Mouse (Mus musculus) stomach, postnatal 0 days (tissue): ENCODE measurements at regions not wholly inside any gene's neighbourhood (a gene's known extent, or its start where the extent isn't known, plus 50 kb on each side); places are given as distances from the start of the nearest gene placed in this dataset.

Experiments used
- ATAC-seq: fragments of 200-750 bp; cut with Nextera tagmentation; 2 replicates; pipeline ENCODE4 v1.8.0; 2017; ENCODE audit not compliant: low FRiP score, low TSS enrichment
- DNase-seq: peaks from one replicate; pipeline ENCODE4 v3.0.0-alpha.2; 2016; ENCODE audit warnings: low spot score
- H3K27ac ChIP-seq: fragments of 300-500 bp; sonication (generic); replicated peaks from 2 replicates; pipeline ENCODE4 v1.5.1; 2014; ENCODE audit warnings: mild to moderate bottlenecking, control low read depth
- H3K27me3 ChIP-seq: fragments of 300-500 bp; sonication (generic); 2 replicates; pipeline ENCODE4 v1.6.1; 2014; ENCODE audit warnings: low read length; ENCODE audit not compliant: control insufficient read depth, insufficient read depth
- H3K36me3 ChIP-seq: fragments of 300-500 bp; sonication (generic); 2 replicates; pipeline ENCODE4 v1.6.1; 2014; ENCODE audit warnings: low read length, mixed read lengths; ENCODE audit not compliant: control insufficient read depth, insufficient read depth
- H3K4me1 ChIP-seq: fragments of 300-500 bp; sonication (generic); replicated peaks from 2 replicates; pipeline ENCODE4 v1.6.1; 2014; ENCODE audit warnings: antibody characterized with exemption; ENCODE audit not compliant: control insufficient read depth, insufficient read depth
- H3K4me2 ChIP-seq: fragments of 300-500 bp; sonication (generic); replicated peaks from 2 replicates; pipeline ENCODE4 v1.6.1; 2014; ENCODE audit warnings: low read depth, mild to moderate bottlenecking, control low read depth, moderate library complexity
- H3K4me3 ChIP-seq: fragments of 300-500 bp; sonication (generic); 2 replicates; pipeline ENCODE4 v1.5.1; 2014; ENCODE audit warnings: low read depth, low read length, control low read depth
- H3K9ac ChIP-seq: fragments of 300-500 bp; sonication (generic); 2 replicates; pipeline ENCODE4 v1.6.1; 2014; ENCODE audit warnings: mild to moderate bottlenecking, low read length, control low read depth, mixed read lengths
- H3K9me3 ChIP-seq: fragments of 300-500 bp; sonication (generic); 2 replicates; pipeline ENCODE4 v1.6.1; 2016; ENCODE audit warnings: low read length; ENCODE audit not compliant: control insufficient read depth
- CTCF ChIP-seq: IDR thresholded peaks from 2 replicates; pipeline ENCODE4 v1.5.1; 2016; ENCODE audit warnings: antibody characterized with exemption, low read depth, mild to moderate bottlenecking, moderate library complexity
- WGBS: fragments of 180-500 bp; shearing (Covaris S2); extraction: QIAGEN DNeasy Blood & Tissue Kit; methylation state at CpG from one replicate; pipeline ENCODE4 v1.1.7; 2014; 5-methylcytosine and 5-hydroxymethylcytosine counted together

DNA sequence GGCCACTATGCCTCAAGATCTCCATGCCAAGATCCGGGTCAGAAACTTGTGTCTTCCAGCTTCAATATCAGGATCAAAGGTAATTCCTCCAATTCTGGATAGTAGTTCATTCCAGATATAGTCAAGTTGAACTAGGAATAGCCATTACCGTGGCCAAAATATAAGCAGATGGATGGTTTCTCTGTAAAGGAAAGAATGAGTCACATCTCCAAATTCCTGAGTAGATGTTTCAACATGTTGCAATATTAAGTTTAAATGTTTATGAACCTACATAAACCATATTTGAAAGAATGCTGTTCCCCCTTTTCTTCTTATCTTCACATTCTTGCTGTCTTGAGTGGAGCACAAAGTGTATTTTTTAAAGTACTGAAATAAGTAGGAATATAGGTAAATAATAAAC is 176.5 kb upstream of the Atxn7l3b start:
- H3K9ac ChIP-seq: no peak overlapping the region
- DNase-seq: no peak
- H3K36me3 ChIP-seq: no peaks in the 10 kb centered on the region

More for the DNA sequence above, 176.5 kb upstream of the Atxn7l3b start:
- Histone ChIP-seq H3K4me1 (no peaks in the 10 kb centered on the region), H3K4me2 (no peak overlapping the region), H3K9me3 (no peaks in the 10 kb centered on the region), H3K4me3 (no peak overlapping the region), H3K27me3 (no peaks in the 10 kb centered on the region), H3K27ac (no peak overlapping the region)
- ATAC-seq: no peak
- 67% methylated on average over 2 of the region's 2 CpGs for WGBS
- no peak for TF ChIP-seq CTCF
